Mouse (Mus musculus): Measurements from ENCODE around the gene Anxa6. TPM values are rescaled to one million over a fixed set of nuclear protein-coding genes. Genes with fewer than 3 reads are reported as not detected.

The Anxa6 gene
- polyA plus RNA-seq, 1 experiment: 169 TPM

DNA sequence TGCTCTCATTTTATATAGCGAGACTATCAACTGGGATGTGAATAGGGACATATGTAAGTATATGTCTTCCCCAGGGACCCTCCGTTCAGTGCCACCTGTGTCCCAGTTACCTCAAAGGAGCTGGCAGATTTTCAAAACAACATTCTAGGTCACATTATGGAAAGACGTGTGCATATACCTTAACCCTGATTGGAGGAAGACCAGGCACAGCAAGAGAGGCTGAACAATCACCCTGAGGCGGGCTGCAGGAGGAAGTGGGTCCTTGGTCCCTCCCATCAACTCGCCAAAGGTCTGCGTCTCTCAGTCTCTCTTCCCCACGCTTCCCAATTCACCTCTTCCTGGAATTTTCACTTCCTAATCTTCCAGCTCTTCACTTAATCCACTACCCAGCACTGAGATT is 76.3 kb downstream of the Anxa6 start:
- peak overlapping the region; percentile 56 for H3K27ac ChIP-seq (ENCODE audit: insufficient read depth, low read depth, low read length)
- peaks cover 65% of the 10 kb centered on the region for H3K4me1 ChIP-seq (ENCODE audit: control insufficient read depth, insufficient read depth, low read length)
- H3K4me3 ChIP-seq (ENCODE audit: insufficient read depth, low read length): 0 out of 2 replicates have a peak overlapping the region, but pooled peaks have one; percentile 89
- TF ChIP-seq POLR2A (IDR thresholded peaks at IDR 0.05; ENCODE audit: borderline replicate concordance, low read depth, low read length) (no peak), CTCF (IDR thresholded peaks at IDR 0.05; ENCODE audit: low read depth, low read length) (no peak)

DNA sequence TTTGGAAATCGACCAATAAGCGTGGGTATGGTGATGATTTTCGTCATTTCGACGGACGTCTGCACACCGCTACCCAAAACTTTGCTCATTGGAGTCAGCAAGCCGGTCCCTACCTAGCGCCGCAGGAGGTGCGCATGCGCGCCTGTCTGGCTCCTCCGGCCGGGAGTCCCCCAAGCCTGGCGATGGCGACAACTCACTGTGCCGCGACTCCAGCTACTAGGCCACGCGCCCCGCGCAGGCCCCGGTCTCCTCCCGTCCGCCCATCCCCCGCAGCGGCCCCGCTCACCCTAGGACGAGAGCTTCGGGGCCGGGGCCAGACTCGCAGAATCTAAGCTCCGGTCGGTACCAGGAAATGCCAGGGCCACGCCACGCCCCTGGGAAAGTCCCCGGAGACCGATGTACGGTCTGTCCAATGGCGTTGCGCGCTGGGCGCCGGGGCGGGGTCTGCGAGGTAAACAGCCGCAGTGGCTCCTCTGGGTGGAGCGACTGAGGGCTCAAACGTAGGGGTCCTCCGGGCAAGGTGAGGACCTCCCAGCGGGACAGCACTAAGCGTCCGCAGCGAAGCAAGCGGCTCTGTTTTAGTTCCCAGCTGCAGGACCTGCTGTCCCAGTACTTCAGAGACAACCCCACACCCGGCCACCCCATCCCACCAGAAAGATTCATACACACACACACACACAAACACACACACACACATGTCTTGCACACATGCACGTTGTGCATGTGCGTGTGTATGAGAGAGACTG is 77.3 kb downstream of the Anxa6 start:
- H3K4me3 ChIP-seq (ENCODE audit: insufficient read depth, low read length): peak overlapping the region; percentile 89
- TF ChIP-seq POLR2A (IDR thresholded peaks at IDR 0.05; ENCODE audit: borderline replicate concordance, low read depth, low read length): no peak
- no peak for TF ChIP-seq CTCF (IDR thresholded peaks at IDR 0.05; ENCODE audit: low read depth, low read length)
- peak overlapping the region; percentile 77 for H3K27ac ChIP-seq (ENCODE audit: insufficient read depth, low read depth, low read length)
- H3K4me1 ChIP-seq (ENCODE audit: control insufficient read depth, insufficient read depth, low read length): peaks cover 75% of the 10 kb centered on the region

- Histone ChIP-seq H3K4me1 (ENCODE audit: control insufficient read depth, insufficient read depth, low read length) (peaks cover 77% of the 10 kb centered on the region), H3K27ac (ENCODE audit: insufficient read depth, low read depth, low read length) (peak overlapping the region; percentile 77), H3K4me3 (ENCODE audit: insufficient read depth, low read length) (peak overlapping the region; percentile 89)
These were observed 77.9 kb downstream of the Anxa6 start for GRCm38 (mm10) chr11:54955400-54955734.

- TF ChIP-seq POLR2A (IDR thresholded peaks at IDR 0.05; ENCODE audit: borderline replicate concordance, low read depth, low read length) (no peak), CTCF (IDR thresholded peaks at IDR 0.05; ENCODE audit: low read depth, low read length) (no peak)
- Histone ChIP-seq H3K27ac (ENCODE audit: insufficient read depth, low read depth, low read length) (no peak overlapping the region), H3K4me3 (ENCODE audit: insufficient read depth, low read length) (no peak overlapping the region), H3K4me1 (ENCODE audit: control insufficient read depth, insufficient read depth, low read length) (peaks cover 74% of the 10 kb centered on the region)
These were observed 78.5 kb downstream of the Anxa6 start for GRCm38 (mm10) chr11:54954716-54955115.

GRCm38 (mm10) chr11:54953993-54954446 is 79.2 kb downstream of the Anxa6 start:
- no peak overlapping the region for H3K4me3 ChIP-seq (ENCODE audit: insufficient read depth, low read length)

GRCm38 (mm10) chr11:54952651-54953050 is 80.6 kb downstream of the Anxa6 start:
- no peak for TF ChIP-seq CTCF (IDR thresholded peaks at IDR 0.05; ENCODE audit: low read depth, low read length)
- no peak for TF ChIP-seq POLR2A (IDR thresholded peaks at IDR 0.05; ENCODE audit: borderline replicate concordance, low read depth, low read length)
- H3K27ac ChIP-seq (ENCODE audit: insufficient read depth, low read depth, low read length): 0 out of 2 replicates have a peak overlapping the region, but pooled peaks have one; percentile 24
- H3K4me3 ChIP-seq (ENCODE audit: insufficient read depth, low read length): peak overlapping the region; percentile 4; the same call in 1 of the 2 replicates
- H3K4me1 ChIP-seq (ENCODE audit: control insufficient read depth, insufficient read depth, low read length): peaks cover 69% of the 10 kb centered on the region

More at GRCm38 (mm10) chr11:54953993-54954446, 79.2 kb downstream of the Anxa6 start:
- TF ChIP-seq CTCF (IDR thresholded peaks at IDR 0.05; ENCODE audit: low read depth, low read length) (no peak), POLR2A (IDR thresholded peaks at IDR 0.05; ENCODE audit: borderline replicate concordance, low read depth, low read length) (no peak)
- H3K27ac ChIP-seq (ENCODE audit: insufficient read depth, low read depth, low read length): no peak overlapping the region
- peaks cover 73% of the 10 kb centered on the region for H3K4me1 ChIP-seq (ENCODE audit: control insufficient read depth, insufficient read depth, low read length)

GRCm38 (mm10) chr11:54950684-54951083 is 82.6 kb downstream of the Anxa6 start:
- TF ChIP-seq CTCF (IDR thresholded peaks at IDR 0.05; ENCODE audit: low read depth, low read length): no peak
- Histone ChIP-seq H3K4me3 (ENCODE audit: insufficient read depth, low read length) (no peak overlapping the region), H3K4me1 (ENCODE audit: control insufficient read depth, insufficient read depth, low read length) (peaks cover 57% of the 10 kb centered on the region), H3K27ac (ENCODE audit: insufficient read depth, low read depth, low read length) (no peak overlapping the region)

- Histone ChIP-seq H3K27ac (ENCODE audit: insufficient read depth, low read depth, low read length) (no peak overlapping the region), H3K4me3 (ENCODE audit: insufficient read depth, low read length) (no peak overlapping the region), H3K4me1 (ENCODE audit: control insufficient read depth, insufficient read depth, low read length) (peaks cover 55% of the 10 kb centered on the region)
- TF ChIP-seq CTCF (IDR thresholded peaks at IDR 0.05; ENCODE audit: low read depth, low read length) (no peak), POLR2A (IDR thresholded peaks at IDR 0.05; ENCODE audit: borderline replicate concordance, low read depth, low read length) (no peak)
These were observed 83.5 kb downstream of the Anxa6 start for GRCm38 (mm10) chr11:54949717-54950116.

DNA sequence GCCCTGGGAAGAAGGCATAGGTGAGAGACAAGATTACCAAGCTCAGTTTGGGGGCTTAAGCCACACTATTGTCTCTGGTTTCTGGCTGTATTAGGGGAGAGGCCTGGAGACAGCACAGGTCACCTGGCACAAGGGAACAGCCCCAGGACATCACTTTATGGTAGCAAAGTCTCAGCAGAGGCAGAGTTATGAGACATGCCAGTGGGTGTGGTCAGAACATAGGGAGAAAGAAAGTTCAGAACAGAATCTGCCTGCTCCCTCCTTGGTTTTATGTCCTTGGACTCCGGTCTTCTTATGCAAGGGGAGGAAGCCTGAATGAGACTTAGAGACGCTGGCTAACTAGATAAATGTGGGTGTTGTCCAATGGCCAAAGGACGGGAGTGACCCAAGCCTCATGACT is 88.5 kb downstream of the Anxa6 start:
- TF ChIP-seq CTCF (IDR thresholded peaks at IDR 0.05; ENCODE audit: low read depth, low read length) (no peak), POLR2A (IDR thresholded peaks at IDR 0.05; ENCODE audit: borderline replicate concordance, low read depth, low read length) (no peak)
- H3K4me1 ChIP-seq (ENCODE audit: control insufficient read depth, insufficient read depth, low read length): peaks cover 35% of the 10 kb centered on the region
- H3K4me3 ChIP-seq (ENCODE audit: insufficient read depth, low read length): no peak overlapping the region
- no peak overlapping the region for H3K27ac ChIP-seq (ENCODE audit: insufficient read depth, low read depth, low read length)

GRCm38 (mm10) chr11:54940056-54940455 is 93.2 kb downstream of the Anxa6 start:
- Histone ChIP-seq H3K4me1 (ENCODE audit: control insufficient read depth, insufficient read depth, low read length) (peaks cover 59% of the 10 kb centered on the region), H3K27ac (ENCODE audit: insufficient read depth, low read depth, low read length) (peak overlapping the region; percentile 23), H3K4me3 (ENCODE audit: insufficient read depth, low read length) (no peak overlapping the region)
- TF ChIP-seq CTCF (IDR thresholded peaks at IDR 0.05; ENCODE audit: low read depth, low read length) (no peak), POLR2A (IDR thresholded peaks at IDR 0.05; ENCODE audit: borderline replicate concordance, low read depth, low read length) (no peak)

All from bone marrow macrophage, adult 2 months (primary cell).